Mouse (Mus musculus) forebrain, embryonic 11.5 days (tissue): ENCODE measurements around the gene Slc35a1. TPM values are rescaled to one million over a fixed set of nuclear protein-coding genes. Genes with fewer than 3 reads are reported as not detected.

Experiments used
- ATAC-seq: fragments of 200-750 bp; cut with Nextera tagmentation; replicated peaks from 2 replicates; pipeline ENCODE4 v1.8.0; 2017; ENCODE audit warnings: moderate TSS enrichment; ENCODE audit not compliant: low FRiP score
- DNase-seq: peaks from one replicate; pipeline ENCODE4 v3.0.0-alpha.2; 2017; ENCODE audit warnings: low spot score
- H3K27ac ChIP-seq: fragments of 300-500 bp; sonication (generic); 2 replicates; pipeline ENCODE4 v1.5.1; 2014; ENCODE audit warnings: low read depth, low read length
- H3K27me3 ChIP-seq: fragments of 300-500 bp; sonication (generic); 2 replicates; pipeline ENCODE4 v1.6.1; 2014; ENCODE audit warnings: mild to moderate bottlenecking, low read length, mixed read lengths; ENCODE audit not compliant: control insufficient read depth, insufficient read depth
- H3K36me3 ChIP-seq: fragments of 300-500 bp; sonication (generic); 2 replicates; pipeline ENCODE4 v1.6.1; 2014; ENCODE audit warnings: mild to moderate bottlenecking, low read length, moderate library complexity, mixed read lengths; ENCODE audit not compliant: control insufficient read depth, insufficient read depth
- H3K4me1 ChIP-seq: fragments of 300-500 bp; sonication (generic); replicated peaks from 2 replicates; pipeline ENCODE4 v1.6.1; 2014; ENCODE audit warnings: low read length, mixed read lengths; ENCODE audit not compliant: control insufficient read depth, insufficient read depth
- H3K4me2 ChIP-seq: fragments of 300-500 bp; sonication (generic); 2 replicates; pipeline ENCODE4 v1.6.1; 2014; ENCODE audit warnings: low read depth, mild to moderate bottlenecking, low read length, moderate library complexity, mixed read lengths; ENCODE audit not compliant: severe bottlenecking
- H3K4me3 ChIP-seq: fragments of 300-500 bp; sonication (generic); 2 replicates; pipeline ENCODE4 v1.5.1; 2014; ENCODE audit warnings: low read depth, low read length
- H3K9ac ChIP-seq: fragments of 300-500 bp; sonication (generic); 2 replicates; pipeline ENCODE4 v1.6.1; 2014; ENCODE audit warnings: low read length
- H3K9me3 ChIP-seq: fragments of 300-500 bp; sonication (generic); 2 replicates; pipeline ENCODE4 v1.6.1; 2016; ENCODE audit warnings: low read length, mixed read lengths; ENCODE audit not compliant: control insufficient read depth
- WGBS: fragments of 180-500 bp; shearing (Covaris S2); extraction: QIAGEN DNeasy Blood & Tissue Kit; methylation state at CpG from one replicate; pipeline ENCODE4 v1.1.7; 2014; 5-methylcytosine and 5-hydroxymethylcytosine counted together
- polyA plus RNA-seq: library from polyadenylated mRNA; unstranded; fragments of >200 nt; fragmentation: Nextera tagmentation; extraction: Ambion mirVana; gene quantifications from 2 replicates; pipeline ENCODE4 v1.2.1, GENCODE M21; 2014

Slc35a1 gene
- polyA plus RNA-seq, 1 experiment from 2014 or later, result 62.9 TPM

DNA sequence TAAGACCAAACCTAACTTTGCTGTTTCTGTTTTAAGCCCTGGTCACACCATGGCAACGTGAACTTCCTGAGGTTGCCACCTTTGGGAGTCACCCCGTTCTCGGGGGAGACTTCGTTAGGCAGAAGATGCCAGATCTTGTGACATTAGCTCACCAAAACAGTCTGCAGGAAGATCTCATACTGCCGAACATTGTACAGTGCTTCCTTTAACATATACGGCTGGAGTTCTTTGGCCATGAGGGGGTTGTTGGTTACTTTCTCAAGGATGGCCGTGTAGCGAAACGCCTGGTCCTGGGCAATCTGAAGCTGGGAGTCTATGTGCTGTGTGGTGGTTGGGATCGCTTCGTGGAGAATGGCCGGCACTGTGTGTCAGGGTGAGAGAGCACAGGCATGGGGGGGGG is 32.2 kb upstream of the Slc35a1 start:
- H3K9me3 ChIP-seq, result peaks cover 4% of the 10 kb centered on the region; the same call in 1 of the 2 replicates
- no peaks in the 10 kb centered on the region for H3K36me3 ChIP-seq
- no peak overlapping the region for H3K9ac ChIP-seq
- no peak for ATAC-seq
- no peak for DNase-seq
- no peaks in the 10 kb centered on the region for H3K27me3 ChIP-seq
- H3K4me1 ChIP-seq, result no peaks in the 10 kb centered on the region
- H3K4me2 ChIP-seq, result no peak overlapping the region
- no peak overlapping the region for H3K27ac ChIP-seq
- WGBS, result 97% methylated on average over 12 of the region's 12 CpGs
- H3K4me3 ChIP-seq, result no peak overlapping the region

DNA sequence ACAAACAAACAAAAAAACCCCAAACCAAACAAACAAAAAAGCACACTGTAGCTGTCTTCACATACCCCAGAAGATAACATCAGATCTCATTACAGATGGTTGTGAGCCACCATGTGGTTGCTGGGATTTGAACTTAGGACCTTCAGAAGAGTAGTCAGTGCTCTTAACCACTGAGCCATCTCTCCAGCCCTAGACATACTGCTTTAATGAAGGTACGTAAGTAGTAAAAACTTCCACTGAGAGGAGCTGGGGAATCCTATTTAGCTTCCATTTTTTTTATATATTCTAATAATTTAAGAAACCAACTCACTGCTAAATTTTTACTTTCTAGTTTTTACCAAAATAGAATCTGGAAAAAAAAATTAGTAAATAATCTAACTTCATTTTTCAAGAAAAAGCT is 27.8 kb upstream of the Slc35a1 start:
- ATAC-seq (no peak), DNase-seq (no peak)
- Histone ChIP-seq H3K4me1 (no peaks in the 10 kb centered on the region), H3K4me3 (no peak overlapping the region), H3K27ac (no peak overlapping the region), H3K9ac (no peak overlapping the region), H3K4me2 (no peak overlapping the region), H3K27me3 (no peaks in the 10 kb centered on the region), H3K9me3 (peaks cover 3% of the 10 kb centered on the region; the same call in 1 of the 2 replicates), H3K36me3 (no peaks in the 10 kb centered on the region)
- 94% methylated on average over 1 of the region's 1 CpGs for WGBS

GRCm38 (mm10) chr4:34708127-34708526 is 20.9 kb upstream of the Slc35a1 start:
- H3K27ac ChIP-seq, result no peak overlapping the region
- no peak overlapping the region for H3K4me2 ChIP-seq
- no peak overlapping the region for H3K4me3 ChIP-seq
- H3K36me3 ChIP-seq, result no peaks in the 10 kb centered on the region
- no peaks in the 10 kb centered on the region for H3K4me1 ChIP-seq
- H3K9me3 ChIP-seq, result peaks cover 2% of the 10 kb centered on the region; the same call in 1 of the 2 replicates
- no peaks in the 10 kb centered on the region for H3K27me3 ChIP-seq
- no peak overlapping the region for H3K9ac ChIP-seq
- ATAC-seq (no peak), DNase-seq (no peak)
- WGBS, result 85% methylated on average over 3 of the region's 3 CpGs

DNA sequence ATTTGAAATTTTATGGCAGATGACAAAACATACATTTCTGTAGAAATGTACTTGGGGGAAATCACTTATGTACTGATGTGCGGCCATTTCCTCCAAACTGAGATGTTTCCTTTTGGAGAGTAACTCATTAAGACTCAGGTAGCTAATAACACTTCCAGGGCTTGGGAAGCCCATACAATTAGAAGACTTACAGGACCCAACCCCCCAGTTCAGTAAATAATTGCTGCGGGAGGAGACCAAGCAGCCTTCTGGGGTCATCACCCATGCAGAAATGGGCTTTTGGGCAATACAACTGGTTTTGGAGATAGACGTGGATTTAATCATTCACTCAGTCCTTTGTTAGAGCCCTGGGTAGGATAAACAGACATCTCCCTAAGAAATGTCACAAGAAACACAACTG is 20.0 kb upstream of the Slc35a1 start:
- no peak for DNase-seq
- Histone ChIP-seq H3K9ac (no peak overlapping the region), H3K27ac (no peak overlapping the region), H3K4me3 (no peak overlapping the region), H3K4me2 (no peak overlapping the region), H3K27me3 (no peaks in the 10 kb centered on the region), H3K9me3 (peaks cover 2% of the 10 kb centered on the region; the same call in 1 of the 2 replicates), H3K36me3 (no peaks in the 10 kb centered on the region), H3K4me1 (no peaks in the 10 kb centered on the region)
- WGBS, result 83% methylated on average over 3 of the region's 3 CpGs
- ATAC-seq, result no peak

- no peak for ATAC-seq
Observed at GRCm38 (mm10) chr4:34703029-34703428, 15.8 kb upstream of the Slc35a1 start.

DNA sequence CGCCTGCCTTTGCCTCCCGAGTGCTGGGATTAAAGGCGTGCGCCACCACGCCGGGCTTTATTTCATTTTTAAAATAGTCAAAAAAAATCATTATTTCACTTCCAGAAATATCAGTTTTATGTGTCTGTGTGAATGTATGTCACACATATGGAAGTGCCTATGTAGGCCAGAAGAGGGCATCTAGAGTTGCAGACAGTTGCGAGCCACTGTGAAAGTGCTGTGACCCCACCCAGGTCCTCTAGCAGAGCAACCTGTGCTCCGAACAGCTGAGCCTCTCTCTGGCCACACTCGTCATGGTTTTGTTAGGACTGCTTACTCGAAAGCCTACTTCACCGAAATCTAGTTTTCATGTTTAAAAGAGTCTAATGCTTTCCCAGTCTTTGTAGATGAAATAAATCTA is 15.0 kb upstream of the Slc35a1 start:
- no peak overlapping the region for H3K9ac ChIP-seq
- H3K36me3 ChIP-seq, result no peaks in the 10 kb centered on the region
- no peaks in the 10 kb centered on the region for H3K4me1 ChIP-seq
- H3K4me3 ChIP-seq, result no peak overlapping the region
- no peak overlapping the region for H3K27ac ChIP-seq
- H3K27me3 ChIP-seq, result no peaks in the 10 kb centered on the region
- no peak for ATAC-seq
- H3K4me2 ChIP-seq, result no peak overlapping the region
- no peak for DNase-seq
- WGBS, result 94% methylated on average over 11 of the region's 11 CpGs
- H3K9me3 ChIP-seq, result no peaks in the 10 kb centered on the region

More at GRCm38 (mm10) chr4:34703029-34703428, 15.8 kb upstream of the Slc35a1 start:
- Histone ChIP-seq H3K4me3 (no peak overlapping the region), H3K4me1 (no peaks in the 10 kb centered on the region), H3K4me2 (no peak overlapping the region), H3K27ac (no peak overlapping the region), H3K27me3 (no peaks in the 10 kb centered on the region), H3K36me3 (no peaks in the 10 kb centered on the region), H3K9ac (no peak overlapping the region), H3K9me3 (no peaks in the 10 kb centered on the region)
- WGBS, result 77% methylated on average over 4 of the region's 4 CpGs
- DNase-seq, result no peak

DNA sequence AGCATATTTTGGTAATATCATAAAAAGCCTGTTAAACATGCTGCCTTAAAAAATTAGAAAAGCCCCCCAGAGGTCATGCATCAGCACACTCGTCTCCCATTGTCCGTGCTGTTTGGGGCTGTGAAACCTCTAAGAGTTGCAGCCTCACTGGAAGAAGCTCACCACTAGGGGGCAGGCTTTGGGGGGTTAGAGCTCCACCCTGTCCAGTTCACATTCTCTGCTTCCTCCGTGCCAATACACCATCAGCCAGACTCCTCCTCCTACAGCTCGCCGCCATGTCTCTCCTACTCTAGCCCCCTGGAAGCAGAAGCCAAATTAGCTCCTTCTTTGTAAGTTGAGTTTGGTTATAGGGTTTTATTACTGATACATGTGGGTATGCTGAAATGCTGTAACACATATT is 14.3 kb upstream of the Slc35a1 start:
- Histone ChIP-seq H3K27ac (no peak overlapping the region), H3K27me3 (no peaks in the 10 kb centered on the region), H3K36me3 (no peaks in the 10 kb centered on the region), H3K9ac (no peak overlapping the region), H3K4me2 (no peak overlapping the region), H3K9me3 (no peaks in the 10 kb centered on the region), H3K4me3 (no peak overlapping the region), H3K4me1 (no peaks in the 10 kb centered on the region)
- DNase-seq (peak; percentile 84), ATAC-seq (peak; percentile 71)
- 41% methylated on average over 5 of the region's 5 CpGs for WGBS

DNA sequence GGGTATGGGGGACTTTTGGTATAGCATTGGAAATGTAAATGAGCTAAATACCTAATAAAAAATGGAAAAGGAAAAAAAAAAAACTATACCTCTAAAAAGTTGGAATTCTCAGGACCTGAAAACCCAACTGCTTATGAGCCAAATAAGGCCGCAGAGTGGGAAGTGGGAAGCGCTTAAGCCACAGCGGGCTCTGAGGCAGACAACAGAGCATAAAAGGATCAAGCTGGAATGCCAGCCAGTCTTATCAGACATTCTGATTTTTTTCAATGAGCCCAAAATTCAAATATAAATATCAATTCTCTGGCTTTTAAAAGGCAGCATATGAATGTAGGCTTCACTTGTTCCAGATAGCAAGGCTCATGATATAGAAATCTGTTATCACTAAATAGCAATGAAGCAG is 783 bp upstream of the Slc35a1 start:
- Histone ChIP-seq H3K9ac (no peak overlapping the region), H3K4me1 (no peaks in the 10 kb centered on the region), H3K9me3 (no peaks in the 10 kb centered on the region), H3K36me3 (no peaks in the 10 kb centered on the region), H3K4me3 (no peak overlapping the region), H3K27me3 (no peaks in the 10 kb centered on the region), H3K4me2 (no peak overlapping the region), H3K27ac (no peak overlapping the region)
- DNase-seq, result no peak
- WGBS, result 78% methylated on average over 3 of the region's 3 CpGs
- no peak for ATAC-seq

DNA sequence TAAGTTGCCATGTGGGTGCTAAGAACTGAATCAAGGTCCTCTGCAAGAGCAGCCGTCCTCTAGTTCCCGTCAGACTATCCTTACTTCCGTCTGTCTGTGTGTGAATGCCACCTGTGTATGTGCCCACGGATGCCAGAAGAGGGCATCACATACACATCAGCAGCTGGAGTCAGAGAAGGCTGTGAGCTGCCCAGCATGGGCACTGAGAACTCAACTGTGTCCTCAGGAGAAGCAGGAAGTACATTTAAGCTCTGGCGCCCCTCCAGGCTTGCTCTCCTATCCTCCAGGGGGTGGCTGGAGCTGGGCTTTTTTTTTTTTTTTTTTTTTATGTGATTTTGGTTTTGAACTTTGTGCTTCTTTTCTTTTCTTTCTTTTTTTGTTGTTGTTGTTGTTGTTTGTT is 6.7 kb downstream of the Slc35a1 start:
- 83% methylated on average over 5 of the region's 5 CpGs for WGBS
- Histone ChIP-seq H3K4me3 (no peak overlapping the region), H3K27me3 (no peaks in the 10 kb centered on the region), H3K27ac (no peak overlapping the region), H3K36me3 (no peaks in the 10 kb centered on the region; the same call in 1 of the 2 replicates), H3K9me3 (no peaks in the 10 kb centered on the region), H3K4me1 (no peaks in the 10 kb centered on the region), H3K4me2 (no peak overlapping the region), H3K9ac (no peak overlapping the region)
- DNase-seq (no peak), ATAC-seq (no peak)
